Mouse (Mus musculus) thymus, adult 2 months (tissue): Measurements from ENCODE around the gene Coro2b.

ENCODE experiments used
- CTCF ChIP-seq: fragments of 200-500 bp; IDR thresholded peaks from 2 replicates; pipeline ENCODE4 v1.5.1; 2012; ENCODE audit warnings: mild to moderate bottlenecking, control low read depth, low read length, moderate library complexity, borderline replicate concordance; ENCODE audit not compliant: control insufficient read depth, poor library complexity, insufficient read depth; ENCODE audit errors: extremely low read depth
- POLR2A ChIP-seq: fragments of 200-500 bp; IDR thresholded peaks from 2 replicates; pipeline ENCODE4 v1.6.1; 2012; ENCODE audit warnings: mild to moderate bottlenecking, low read length, control low read depth, moderate library complexity; ENCODE audit not compliant: control insufficient read depth, poor library complexity, insufficient read depth; ENCODE audit errors: extremely low read depth

DNA sequence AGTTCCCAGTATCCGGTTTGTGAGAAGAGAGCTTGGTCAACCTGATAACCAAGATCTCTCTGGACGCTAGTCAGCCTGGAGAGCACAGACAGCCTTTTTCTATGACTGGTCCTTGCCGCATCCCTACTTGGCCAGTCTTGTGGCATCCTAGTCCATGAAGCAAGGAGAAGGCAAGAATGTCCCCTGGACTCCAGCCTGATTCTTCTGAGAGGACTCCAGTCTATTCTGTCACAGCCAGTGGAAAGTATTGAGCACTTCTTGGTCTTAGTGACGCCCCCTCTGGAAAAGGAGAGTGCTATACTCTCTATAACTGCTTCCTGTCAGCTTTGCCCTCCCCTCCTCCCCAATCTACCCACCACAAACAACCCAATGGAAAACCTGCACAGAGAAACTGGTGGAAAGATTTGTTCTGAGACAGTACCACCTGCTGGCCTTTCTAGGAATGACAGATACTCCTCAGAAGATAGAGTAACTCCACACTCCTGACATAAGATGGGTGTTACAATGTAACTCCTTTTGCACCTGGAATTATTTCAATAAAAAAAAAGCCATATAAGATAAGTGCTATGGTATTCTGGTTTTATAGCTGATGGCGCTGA lies 18.5 kb upstream of the Coro2b start:
- TF ChIP-seq CTCF (no peak), POLR2A (no peak)
